Mouse (Mus musculus) spleen, postnatal 4 days (tissue): Measurements from ENCODE around the gene Magi2.
A peak's percentile ranks its signal among the peaks of the same experiment; 100 is the strongest.

Experiments used
- DNase-seq, 2 experiments: peaks; one replicate each; pipeline ENCODE4 v3.0.0; 2022; ENCODE audit warnings: low spot score in 2 of 2

Gene Magi2

GRCm38 (mm10) chr5:20598196-20598595 lies 1371.4 kb downstream of the Magi2 start:
- no peak for DNase-seq

GRCm38 (mm10) chr5:20603756-20604469 lies 1377.1 kb downstream of the Magi2 start:
- DNase-seq, result peak in 1 of 2 experiments; percentile 40

GRCm38 (mm10) chr5:20606497-20606896 lies 1379.7 kb downstream of the Magi2 start:
- DNase-seq, result no peak

- DNase-seq, result no peak
Measured at GRCm38 (mm10) chr5:20607503-20607902, 1380.7 kb downstream of the Magi2 start.

GRCm38 (mm10) chr5:20609206-20609935 lies 1382.5 kb downstream of the Magi2 start:
- DNase-seq, result no peak

- DNase-seq, result no peak
Measured at GRCm38 (mm10) chr5:20610640-20611039, 1383.8 kb downstream of the Magi2 start.

- DNase-seq, result no peak
Measured at GRCm38 (mm10) chr5:20612616-20613015, 1385.8 kb downstream of the Magi2 start.

GRCm38 (mm10) chr5:20614891-20615290 lies 1388.1 kb downstream of the Magi2 start:
- no peak for DNase-seq

GRCm38 (mm10) chr5:20620596-20621511 lies 1394.0 kb downstream of the Magi2 start:
- peak in 1 of 2 experiments; percentile 49 for DNase-seq

GRCm38 (mm10) chr5:20622417-20622816 lies 1395.6 kb downstream of the Magi2 start:
- DNase-seq, result peak in 1 of 2 experiments; percentile 3

- DNase-seq, result no peak
Measured at GRCm38 (mm10) chr5:20622837-20623573, 1396.2 kb downstream of the Magi2 start.

- no peak for DNase-seq
Measured at GRCm38 (mm10) chr5:20625117-20625516, 1398.3 kb downstream of the Magi2 start.

- peak in 1 of 2 experiments; percentile 51 for DNase-seq
Measured at GRCm38 (mm10) chr5:20628954-20629601, 1402.2 kb downstream of the Magi2 start.

- DNase-seq, result peak in 1 of 2 experiments; percentile 11
Measured at GRCm38 (mm10) chr5:20634046-20634769, 1407.4 kb downstream of the Magi2 start.

- DNase-seq, result peak in 1 of 2 experiments; percentile 24
Measured at GRCm38 (mm10) chr5:20634822-20635221, 1408.0 kb downstream of the Magi2 start.

- DNase-seq, result peak in 1 of 2 experiments; percentile 31
Measured at GRCm38 (mm10) chr5:20637300-20637989, 1410.6 kb downstream of the Magi2 start.

GRCm38 (mm10) chr5:20642196-20642595 lies 1415.4 kb downstream of the Magi2 start:
- no peak for DNase-seq

- peak in 1 of 2 experiments; percentile 23 for DNase-seq
Measured at GRCm38 (mm10) chr5:20643741-20644140, 1416.9 kb downstream of the Magi2 start.

- no peak for DNase-seq
Measured at GRCm38 (mm10) chr5:20646947-20647346, 1420.1 kb downstream of the Magi2 start.
